Mouse (Mus musculus) ES-E14 (cell line): ENCODE data around the gene Lce3c. TPM values are rescaled to one million over a fixed set of nuclear protein-coding genes. Genes with fewer than 3 reads are reported as not detected.

Source experiments
- DNase-seq: peaks from one replicate; pipeline ENCODE4 v3.0.0-alpha.2; 2013; ENCODE audit warnings: low read depth, low spot score
- H3K27ac ChIP-seq: 2 replicates; pipeline ENCODE4 v1.5.1; 2012; ENCODE audit warnings: low read depth, mild to moderate bottlenecking, low read length, moderate library complexity, mixed read lengths; ENCODE audit not compliant: poor library complexity, insufficient read depth, severe bottlenecking
- H3K36me3 ChIP-seq: 2 replicates; pipeline ENCODE4 v1.6.1; 2012; ENCODE audit warnings: mild to moderate bottlenecking, low read length, moderate library complexity, mixed read lengths; ENCODE audit not compliant: control insufficient read depth, poor library complexity, insufficient read depth, severe bottlenecking
- H3K4me1 ChIP-seq, 2 experiments: fragments of 150-350 bp in 1 of 2; sonication (generic) in 1 of 2; 2 replicates each; pipeline ENCODE4 v1.6.1; 2012; ENCODE audit warnings: low read length in 2 of 2, mild to moderate bottlenecking in 1 of 2, mixed read lengths in 1 of 2; ENCODE audit not compliant: control insufficient read depth in 2 of 2, insufficient read depth in 2 of 2, poor library complexity in 1 of 2
- H3K4me3 ChIP-seq, 2 experiments: fragments of 150-350 bp in 1 of 2; sonication (generic) in 1 of 2; 2 replicates each; pipeline ENCODE4 v1.5.1; 2012; ENCODE audit warnings: low read length in 2 of 2, low read depth in 1 of 2, mild to moderate bottlenecking in 1 of 2, mixed read lengths in 1 of 2; ENCODE audit not compliant: insufficient read depth in 1 of 2, poor library complexity in 1 of 2, severe bottlenecking in 1 of 2
- H3K9ac ChIP-seq: 2 replicates; pipeline ENCODE4 v1.6.1; 2012; ENCODE audit warnings: low read depth, mild to moderate bottlenecking, low read length, mixed read lengths; ENCODE audit not compliant: poor library complexity, insufficient read depth, severe bottlenecking
- H3K9me3 ChIP-seq: fragments of 150-350 bp; sonication (generic); 2 replicates; pipeline ENCODE4 v1.6.1; 2012; ENCODE audit warnings: low read depth, mild to moderate bottlenecking, low read length; ENCODE audit not compliant: control insufficient read depth, insufficient read depth
- CHD2 ChIP-seq: IDR thresholded peaks from 2 replicates; pipeline ENCODE4 v1.6.1; 2014; ENCODE audit warnings: mild to moderate bottlenecking, low read depth, low read length, inconsistent platforms
- HCFC1 ChIP-seq: IDR thresholded peaks from 2 replicates; pipeline ENCODE4 v1.6.1; 2012; ENCODE audit warnings: low read length, inconsistent platforms, borderline replicate concordance; ENCODE audit not compliant: insufficient read depth
- MAFK ChIP-seq: IDR thresholded peaks from 2 replicates; pipeline ENCODE4 v1.6.1; 2014; ENCODE audit warnings: mild to moderate bottlenecking, low read depth, low read length, inconsistent platforms; ENCODE audit not compliant: insufficient read depth
- ZC3H11A ChIP-seq: IDR thresholded peaks from 2 replicates; pipeline ENCODE4 v1.6.1; 2012; ENCODE audit warnings: low read depth, mild to moderate bottlenecking, inconsistent platforms, low read length, borderline replicate concordance
- ZNF384 ChIP-seq: IDR thresholded peaks from 2 replicates; pipeline ENCODE4 v1.6.1; 2012; ENCODE audit warnings: low read depth, low read length, inconsistent platforms
- in situ Hi-C, 2 experiments: fragments of 600-800 bp; cut with MboI; formaldehyde crosslinking; loops; one replicate each; pipeline ENCODE4 v1.15.1; 2025; ENCODE audit warnings: low sequenced_read_pairs in 2 of 2, inconsistent platforms in 1 of 2; ENCODE audit not compliant: unreplicated experiment in 2 of 2
- total RNA-seq: library from RNA; depleted of rRNA; stranded (reverse); fragments of 300-350 nt; gene quantifications from 2 replicates; pipeline ENCODE4 v1.2.3, GENCODE M21; 2012; rRNA removed

Gene Lce3c
- total RNA-seq, 1 experiment = not detected

DNA sequence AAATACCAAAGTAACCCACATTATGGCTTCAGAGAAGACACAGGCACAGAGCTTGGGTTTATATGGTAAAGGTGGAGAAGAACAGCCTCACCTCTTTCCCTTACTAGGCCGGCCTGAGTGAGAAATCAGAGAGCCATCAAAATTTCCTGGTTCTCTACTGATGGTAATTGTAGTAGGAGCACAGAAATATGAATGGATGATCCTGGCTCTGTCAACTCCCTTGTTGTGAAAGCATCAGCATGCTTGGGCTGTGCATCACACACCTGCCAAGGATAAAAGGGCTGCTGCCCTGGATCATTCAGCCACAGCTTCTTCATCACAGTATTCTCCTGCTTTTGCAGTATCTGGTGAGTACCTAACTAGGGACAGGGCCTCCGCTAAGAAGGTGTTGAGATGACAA, 22.5 kb downstream of the Lce3c start, which contains the start of gene Lce3e:
Gene Lce3e (plus strand): TSS at position 301 of the 400 bp plus-strand sequence.
- no peak within 1 kb of the TSS for H3K27ac ChIP-seq
- H3K9ac ChIP-seq = no peak within 1 kb of the TSS
- no peak within 1 kb of the TSS for H3K4me3 ChIP-seq
- H3K36me3 ChIP-seq = no peaks in the 10 kb centered on the region
- H3K9me3 ChIP-seq = no peaks in the 10 kb centered on the region
- in situ Hi-C loops = no loop called here
- TF ChIP-seq HCFC1 (no peak), ZNF384 (no peak), MAFK (no peak), ZC3H11A (no peak)
- DNase-seq = no peak
- H3K4me1 ChIP-seq = no peaks in the 10 kb centered on the region

DNA sequence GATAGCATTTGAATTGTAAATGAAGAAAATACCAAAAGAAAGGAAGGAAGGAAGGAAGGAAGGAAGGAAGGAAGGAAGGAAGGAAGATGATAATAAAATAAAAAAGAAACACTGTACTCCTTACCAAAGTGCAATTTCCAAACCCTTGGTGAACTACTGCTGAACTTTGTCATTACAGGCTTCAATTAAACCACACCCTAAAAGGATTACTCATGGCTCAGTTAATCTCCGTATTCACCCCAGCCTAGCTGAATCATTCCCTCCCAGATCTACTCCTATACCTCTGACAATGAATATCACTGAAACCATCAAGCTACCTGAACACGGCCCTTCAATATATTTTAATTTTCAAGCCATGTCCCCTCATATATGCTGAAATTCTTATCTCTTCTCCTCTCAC, 34.2 kb downstream of the Lce3c start:
- Histone ChIP-seq H3K36me3 (no peaks in the 10 kb centered on the region), H3K27ac (no peak overlapping the region), H3K4me3 (no peak overlapping the region), H3K9ac (no peak overlapping the region), H3K9me3 (no peaks in the 10 kb centered on the region), H3K4me1 (no peaks in the 10 kb centered on the region)
- no peak for DNase-seq
- TF ChIP-seq MAFK (no peak), ZC3H11A (no peak), CHD2 (no peak), ZNF384 (no peak), HCFC1 (no peak)
- in situ Hi-C loops = no loop called here

GRCm38 (mm10) chr3:92991926-92992325, 47.6 kb downstream of the Lce3c start, which contains the start of gene Lce3f:
Gene Lce3f, plus strand, starts transcription at chr3:92992226.
- H3K36me3 ChIP-seq = no peaks in the 10 kb centered on the region
- H3K9me3 ChIP-seq = no peaks in the 10 kb centered on the region
- H3K4me1 ChIP-seq = no peaks in the 10 kb centered on the region
- in situ Hi-C loops = no loop called here
- no peak within 1 kb of the TSS for H3K27ac ChIP-seq
- DNase-seq = no peak
- no peak within 1 kb of the TSS for H3K4me3 ChIP-seq
- H3K9ac ChIP-seq = no peak within 1 kb of the TSS
- no peak for TF ChIP-seq ZNF384
- TF ChIP-seq CHD2 = no peak
- no peak for TF ChIP-seq MAFK

Other genes with a start within 250 kb of the Lce3c start
- not detected in 2 replicates for gene Lce1e, start 235.4 kb upstream of the Lce3c start, total RNA-seq
- not detected in 2 replicates for gene Lce1f, start 224.1 kb upstream of the Lce3c start, total RNA-seq
- gene Gm38119, start 205.4 kb upstream of the Lce3c start, total RNA-seq = not detected in 2 replicates
- gene Lce1g, start 192.1 kb upstream of the Lce3c start, total RNA-seq = not detected in 2 replicates
- gene Lce1h, start 179.4 kb upstream of the Lce3c start, total RNA-seq = 4.7 TPM in 1 of 2 replicates, not detected in the other
- not detected in 2 replicates for gene Lce1i, start 165.6 kb upstream of the Lce3c start, total RNA-seq
- gene Lce1j, start 154.0 kb upstream of the Lce3c start, total RNA-seq = not detected in 2 replicates
- gene Lce1k, start 136.6 kb upstream of the Lce3c start, total RNA-seq = not detected in 2 replicates
- not detected in 2 replicates for gene Kprp, start 117.2 kb upstream of the Lce3c start, total RNA-seq
- not detected in 2 replicates for gene Lce1l, start 93.2 kb upstream of the Lce3c start, total RNA-seq
- not detected in 2 replicates for gene 2310050C09Rik, start 74.3 kb upstream of the Lce3c start, total RNA-seq
- gene Lce3a, start 18.3 kb upstream of the Lce3c start, total RNA-seq = not detected in 2 replicates
- gene Lce3b, start 11.5 kb upstream of the Lce3c start, total RNA-seq = not detected in 2 replicates
- not detected in 2 replicates for gene Lce3d, start 12.9 kb downstream of the Lce3c start, total RNA-seq
- not detected in 2 replicates for gene Lce3e, start 22.6 kb downstream of the Lce3c start, total RNA-seq
- gene Lce3f, start 47.7 kb downstream of the Lce3c start, total RNA-seq = not detected in 2 replicates
- gene Crct1, start 71.2 kb downstream of the Lce3c start, total RNA-seq = 1.2 and 6.2 TPM in 2 replicates
- not detected in 2 replicates for gene Lce1m, start 74.6 kb downstream of the Lce3c start, total RNA-seq
- 0.58 and 1.1 TPM in 2 replicates for gene Gm4858, start 124.3 kb downstream of the Lce3c start, total RNA-seq
- gene Crnn, start 200.3 kb downstream of the Lce3c start, total RNA-seq = not detected in 2 replicates